Mouse (Mus musculus): ENCODE data around the gene Folr2. TPM values are rescaled to one million over a fixed set of nuclear protein-coding genes. Genes with fewer than 3 reads are reported as not detected.

Gene Folr2
- total RNA-seq, 2 experiments from 2014 or later, result 0.39 TPM; not detected in 1

- no peak for DNase-seq (ENCODE audit: low spot score in 2 of 2)
- intact Hi-C loops (cut with DNase I), result no loop called here
Measured at GRCm38 (mm10) chr7:101833916-101834584, 22.9 kb downstream of the Folr2 start.

DNA sequence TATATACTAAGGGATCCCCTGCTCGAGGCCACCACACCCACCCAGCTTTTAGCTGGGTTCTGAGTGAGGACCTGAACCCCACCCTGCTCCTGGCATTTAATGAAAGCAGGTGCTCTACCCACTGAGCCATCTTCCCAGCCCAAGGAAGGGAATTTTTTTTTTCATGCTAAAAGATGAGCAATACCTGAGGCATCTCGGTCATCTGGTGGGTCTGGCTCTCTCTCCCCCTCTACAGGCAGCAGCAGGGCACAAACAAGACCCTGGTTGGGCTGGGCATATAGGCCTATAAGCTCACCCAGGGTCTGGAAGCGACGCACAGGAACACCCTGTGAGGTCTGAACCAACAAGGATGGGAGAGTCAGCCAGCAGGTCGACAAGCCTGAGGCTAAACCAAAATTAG, 23.6 kb downstream of the Folr2 start:
- intact Hi-C loops (cut with DNase I), result no loop called here
- no peak for DNase-seq (ENCODE audit: low spot score in 2 of 2)

DNA sequence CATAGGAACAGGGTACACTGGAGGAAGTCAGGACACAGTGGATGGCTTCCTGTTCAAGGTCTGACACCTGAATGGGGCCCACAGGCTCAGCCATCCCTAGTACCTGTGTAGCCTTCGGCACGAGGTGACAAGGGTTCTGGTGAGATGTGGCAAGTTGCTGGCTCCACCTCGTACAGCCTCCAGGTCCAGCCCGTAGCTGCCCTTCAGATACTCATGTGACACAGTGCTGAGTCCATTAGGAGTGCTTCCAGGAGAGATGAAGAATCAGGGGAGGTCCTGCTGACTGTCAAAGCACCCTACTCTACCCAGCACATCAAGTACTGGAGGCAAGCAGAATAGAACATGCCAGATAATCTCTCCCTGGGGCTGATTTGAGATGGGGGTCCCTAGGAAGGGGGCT, 24.6 kb downstream of the Folr2 start:
- DNase-seq (ENCODE audit: low spot score in 2 of 2), result no peak
- intact Hi-C loops (cut with DNase I), result no loop called here

GRCm38 (mm10) chr7:101831437-101831836, 25.6 kb downstream of the Folr2 start:
- intact Hi-C loops (cut with DNase I), result no loop called here
- no peak for DNase-seq (ENCODE audit: low spot score in 2 of 2)

DNA sequence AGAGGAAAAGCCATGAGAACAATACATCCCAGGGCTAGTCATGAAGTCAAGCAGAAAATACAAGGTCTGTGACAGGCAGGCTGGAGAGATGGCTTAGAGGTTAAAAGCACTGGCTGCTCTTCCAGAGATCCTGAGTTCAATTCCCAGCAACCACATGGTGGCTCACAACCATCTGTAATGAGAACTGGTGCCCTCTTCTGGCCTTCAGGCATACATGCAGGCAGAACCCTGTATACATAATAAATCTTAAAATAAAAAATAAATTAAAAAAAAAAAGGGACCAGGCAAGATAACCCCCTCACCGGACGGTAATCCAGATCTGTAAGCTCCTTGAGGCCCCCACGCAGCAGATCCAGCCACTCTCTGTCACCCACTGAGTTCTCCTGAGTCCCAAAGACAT, 26.6 kb downstream of the Folr2 start:
- intact Hi-C loops (cut with DNase I), result no loop called here
- DNase-seq (ENCODE audit: low spot score in 2 of 2), result no peak

DNA sequence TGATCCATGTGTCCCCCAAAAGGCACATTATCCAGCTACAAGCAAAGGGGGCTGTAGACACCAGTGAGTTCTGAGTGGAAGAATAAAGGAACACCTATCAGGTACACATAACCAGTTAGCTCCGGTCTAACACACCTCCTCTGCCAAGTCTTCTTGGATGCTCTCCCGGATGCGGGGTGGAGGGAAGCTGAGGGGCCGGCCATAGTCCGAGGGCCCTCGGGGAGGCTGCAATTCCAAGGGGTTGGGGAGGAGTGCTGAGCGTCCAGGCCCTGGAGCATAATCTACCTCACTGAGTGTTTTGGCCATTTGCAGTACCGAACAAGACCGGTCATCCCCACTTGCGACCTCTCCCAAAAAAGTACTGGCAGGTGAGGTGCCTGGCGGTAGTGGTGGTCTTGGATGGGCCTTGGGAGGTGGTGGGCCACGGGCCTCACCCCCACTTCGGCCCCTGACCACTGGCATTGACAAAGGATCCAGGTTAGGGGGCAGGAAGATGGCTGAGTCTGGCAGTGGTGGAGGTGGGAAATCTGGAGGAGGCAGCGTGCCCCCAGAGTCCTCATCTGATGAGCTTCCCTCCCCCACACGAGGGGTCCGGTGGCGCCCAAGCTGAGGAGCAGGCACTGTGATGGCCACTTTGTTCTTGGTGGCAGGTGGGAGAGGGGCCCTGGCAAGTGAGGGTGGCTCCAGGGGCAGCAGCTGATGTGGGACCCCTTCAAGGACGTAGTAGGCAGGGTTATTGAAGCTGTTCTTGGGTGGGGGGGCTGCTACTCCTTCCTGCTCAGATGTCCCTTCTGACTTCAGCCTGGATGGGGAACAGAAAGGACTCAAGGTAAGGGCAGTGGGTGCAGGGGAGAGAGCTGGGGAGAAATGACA, 33.0 kb downstream of the Folr2 start:
- intact Hi-C loops (cut with DNase I), result no loop called here
- DNase-seq (ENCODE audit: low spot score in 2 of 2), result no peak

- no peak for DNase-seq (ENCODE audit: low spot score in 2 of 2)
- intact Hi-C loops (cut with DNase I), result no loop called here
Measured at GRCm38 (mm10) chr7:101822836-101823757, 33.9 kb downstream of the Folr2 start.

DNA sequence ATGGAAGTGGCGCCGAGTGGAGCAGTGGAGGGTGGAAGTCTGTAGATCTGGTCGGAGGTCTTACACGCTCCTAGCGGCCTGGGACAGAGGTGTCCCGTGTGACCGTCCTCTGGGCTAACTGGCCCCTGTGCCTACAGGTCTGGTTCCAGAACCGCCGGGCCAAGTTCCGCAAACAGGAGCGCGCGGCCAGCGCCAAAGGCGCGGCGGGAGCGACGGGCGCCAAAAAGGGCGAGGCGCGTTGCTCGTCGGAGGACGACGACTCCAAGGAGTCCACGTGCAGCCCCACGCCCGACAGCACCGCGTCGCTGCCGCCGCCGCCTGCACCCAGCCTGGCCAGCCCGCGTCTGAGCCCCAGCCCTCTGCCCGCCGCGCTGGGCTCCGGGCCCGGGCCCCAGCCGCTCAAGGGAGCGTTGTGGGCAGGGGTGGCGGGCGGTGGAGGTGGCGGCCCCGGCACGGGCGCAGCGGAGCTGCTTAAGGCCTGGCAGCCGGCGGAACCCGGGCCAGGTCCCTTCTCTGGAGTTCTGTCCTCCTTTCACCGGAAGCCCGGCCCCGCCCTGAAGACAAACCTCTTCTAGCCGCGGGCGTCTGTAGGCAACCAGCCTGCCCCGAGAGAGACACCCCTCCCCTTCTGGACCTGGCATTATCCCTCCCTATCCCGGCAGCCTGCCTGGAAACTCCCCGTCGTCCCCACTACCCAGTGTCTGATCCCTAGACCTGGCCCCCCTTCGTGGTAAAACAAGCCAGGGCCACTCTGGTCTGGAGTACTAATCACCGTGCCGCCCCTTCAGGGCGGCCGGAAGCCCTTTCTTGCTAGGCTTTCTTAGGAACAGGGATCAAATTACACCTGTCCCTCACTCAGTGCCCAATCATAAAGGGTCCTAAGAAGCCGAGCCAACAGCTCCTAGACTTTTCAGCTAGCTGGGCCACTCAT, 35.2 kb downstream of the Folr2 start:
- intact Hi-C loops (cut with DNase I), result no loop called here
- peak in 1 of 2 experiments; percentile 12 for DNase-seq (ENCODE audit: low spot score in 2 of 2)

- intact Hi-C loops (cut with DNase I), result no loop called here
Measured at GRCm38 (mm10) chr7:101820295-101821030, 36.5 kb downstream of the Folr2 start.

GRCm38 (mm10) chr7:101817861-101818401, 39.1 kb downstream of the Folr2 start, which contains the start of gene Phox2a:
Phox2a (plus strand) TSS chr7:101818313.
- intact Hi-C loops (cut with DNase I), result no loop called here
- DNase-seq (ENCODE audit: low spot score in 2 of 2), result no peak

More at GRCm38 (mm10) chr7:101820295-101821030, 36.5 kb downstream of the Folr2 start:
- DNase-seq (ENCODE audit: low spot score in 2 of 2), result no peak

Small RNAs within 50 kb of the gene (microRNA-seq; reads per million reads assigned to microRNA genes)
- gene Gm22655, result not detected

Other genes with a start within 250 kb of the Folr2 start
- gene Clpb, start 193.6 kb downstream of the Folr2 start, total RNA-seq (2021), result 10 to 100 TPM; 55.2 to 60.3 TPM
- not detected for gene Phox2a, start 38.9 kb downstream of the Folr2 start, total RNA-seq (2021)
- gene Inppl1, start 19.0 kb downstream of the Folr2 start, total RNA-seq (2021), result 10 to 100 TPM; 33.2 to 37.5 TPM
- gene Anapc15, start 6.5 kb upstream of the Folr2 start, total RNA-seq (2021), result 10 to 100 TPM; 31.0 to 31.7 TPM
- 1 to 10 TPM; 1.0 to 1.2 TPM for gene Folr1, start 13.6 kb upstream of the Folr2 start, total RNA-seq (2021)
- gene Lamtor1, start 48.7 kb upstream of the Folr2 start, total RNA-seq (2021), result 100 to 1,000 TPM in 1 of 2 experiments, 10 to 100 TPM in 1; 98.0 to 105 TPM
- under 1 TPM in 1 of 2 experiments, not detected in 1; 0.18 TPM for gene Tomt, start 49.2 kb upstream of the Folr2 start, total RNA-seq (2021)
- gene Lrrc51, start 76.7 kb upstream of the Folr2 start, total RNA-seq (2021), result 1 to 10 TPM; 5.2 to 5.3 TPM
- 100 to 1,000 TPM in 1 of 2 experiments, 10 to 100 TPM in 1; 79.2 to 102 TPM for gene Numa1, start 76.9 kb upstream of the Folr2 start, total RNA-seq (2021)
- gene Il18bp, start 161.5 kb upstream of the Folr2 start, total RNA-seq (2021), result 10 to 100 TPM in 1 of 2 experiments, 1 to 10 TPM in 1; 3.7 to 10.6 TPM
- 10 to 100 TPM; 40.2 to 48.5 TPM for gene Rnf121, start 208.3 kb upstream of the Folr2 start, total RNA-seq (2021)
- gene Xndc1, start 208.3 kb upstream of the Folr2 start, total RNA-seq (2021), result 10 to 100 TPM; 19.9 to 32.1 TPM
- gene Xntrpc, start 208.5 kb upstream of the Folr2 start, total RNA-seq (2021), result 1 to 10 TPM; 1.2 TPM
- gene Trpc2, start 225.9 kb upstream of the Folr2 start, total RNA-seq (2021), result 1 to 10 TPM in 1 of 2 experiments, under 1 TPM in 1; 0.27 to 2.3 TPM
- gene Art1, start 244.5 kb upstream of the Folr2 start, total RNA-seq (2021), result not detected